Mouse (Mus musculus): ENCODE measurements around the gene Atp6v1g1.

GRCm38 (mm10) chr4:63562742-63563141 lies 18.2 kb downstream of the Atp6v1g1 start:
- TF ChIP-seq POLR2A (IDR thresholded peaks at IDR 0.05; ENCODE audit: control insufficient read depth, extremely low read depth, insufficient read depth, low read length, poor library complexity) (no peak), CTCF (IDR thresholded peaks at IDR 0.05; ENCODE audit: borderline replicate concordance, control insufficient read depth, extremely low read depth, insufficient read depth, low read length, poor library complexity) (no peak)

All from thymus, adult 2 months (tissue).